Mouse (Mus musculus) heart, embryonic 15.5 days (tissue): ENCODE measurements around the gene Slc25a35. TPM values are rescaled to one million over a fixed set of nuclear protein-coding genes. Genes with fewer than 3 reads are reported as not detected.
"Not testable (repeated sequence)": the region's sequence is repeated elsewhere in the genome, so short reads cannot be mapped to it uniquely, and the experiment has no call there.

Source experiments
- ATAC-seq: fragments of 200-750 bp; cut with Nextera tagmentation; replicated peaks from 2 replicates; pipeline ENCODE4 v1.8.0; 2017; ENCODE audit warnings: low read depth, moderate TSS enrichment; ENCODE audit not compliant: insufficient number of reproducible peaks, insufficient read depth, low FRiP score
- H3K27ac ChIP-seq: fragments of 300-500 bp; sonication (generic); 2 replicates; pipeline ENCODE4 v1.5.1; 2015; ENCODE audit warnings: mild to moderate bottlenecking, inconsistent platforms
- H3K27me3 ChIP-seq: fragments of 300-500 bp; sonication (generic); 2 replicates; pipeline ENCODE4 v1.6.1; 2015; ENCODE audit warnings: inconsistent platforms
- H3K36me3 ChIP-seq: fragments of 300-500 bp; sonication (generic); 2 replicates; pipeline ENCODE4 v1.6.1; 2015; ENCODE audit warnings: mild to moderate bottlenecking, inconsistent platforms
- H3K4me1 ChIP-seq: fragments of 300-500 bp; sonication (generic); replicated peaks from 2 replicates; pipeline ENCODE4 v1.6.1; 2015; ENCODE audit warnings: inconsistent platforms
- H3K4me2 ChIP-seq: fragments of 300-500 bp; sonication (generic); 2 replicates; pipeline ENCODE4 v1.6.1; 2015; ENCODE audit warnings: inconsistent platforms, mild to moderate bottlenecking, moderate library complexity
- H3K4me3 ChIP-seq: fragments of 300-500 bp; sonication (generic); 2 replicates; pipeline ENCODE4 v1.5.1; 2015; ENCODE audit warnings: mild to moderate bottlenecking, inconsistent platforms
- H3K9ac ChIP-seq: fragments of 300-500 bp; sonication (generic); 2 replicates; pipeline ENCODE4 v1.6.1; 2015; ENCODE audit warnings: mild to moderate bottlenecking, inconsistent platforms
- H3K9me3 ChIP-seq: fragments of 300-500 bp; sonication (generic); replicated peaks from 2 replicates; pipeline ENCODE4 v1.6.1; 2016; ENCODE audit warnings: inconsistent platforms
- WGBS: fragments of 180-500 bp; shearing (Covaris S2); methylation state at CpG from one replicate; pipeline ENCODE4 v1.1.7; 2015; ENCODE audit warnings: mixed read lengths; 5-methylcytosine and 5-hydroxymethylcytosine counted together
- polyA plus RNA-seq: library from polyadenylated mRNA; unstranded; fragments of >200 nt; fragmentation: Nextera tagmentation; extraction: Ambion mirVana; gene quantifications from 2 replicates; pipeline ENCODE4 v1.2.1, GENCODE M21; 2015

Gene Slc25a35
- polyA plus RNA-seq, 1 experiment from 2014 or later: 2.0 TPM

GRCm38 (mm10) chr11:69008182-69009121 is 40.5 kb downstream of the Slc25a35 start, which contains the start of gene Pfas:
Gene Pfas, minus strand, starts transcription at chr11:69008460.
- Histone ChIP-seq H3K27me3 (no peaks in the 10 kb centered on the region), H3K4me1 (peaks cover 24% of the 10 kb centered on the region), H3K4me3 (peak within 1 kb of the TSS; percentile 74), H3K4me2 (peak within 1 kb of the TSS; percentile 67), H3K27ac (peak within 1 kb of the TSS; percentile 64), H3K36me3 (0 out of 2 replicates have a peak, but pooled peaks cover 2% of the 10 kb centered on the region), H3K9me3 (no peaks in the 10 kb centered on the region), H3K9ac (peak within 1 kb of the TSS; percentile 65)
- ATAC-seq: peak; percentile 68
- WGBS: 8% methylated on average over 38 of the region's 38 CpGs

GRCm38 (mm10) chr11:69009508-69009907 is 41.6 kb downstream of the Slc25a35 start:
- Histone ChIP-seq H3K4me3 (no peak overlapping the region), H3K4me1 (peaks cover 24% of the 10 kb centered on the region), H3K36me3 (no peaks in the 10 kb centered on the region), H3K9me3 (no peaks in the 10 kb centered on the region), H3K4me2 (no peak overlapping the region), H3K27ac (no peak overlapping the region), H3K27me3 (no peaks in the 10 kb centered on the region), H3K9ac (no peak overlapping the region)
- 96% methylated on average over 1 of the region's 1 CpGs for WGBS
- ATAC-seq: no peak

- no peaks in the 10 kb centered on the region for H3K9me3 ChIP-seq
- no peak for ATAC-seq
- no peak overlapping the region for H3K4me3 ChIP-seq
- H3K4me2 ChIP-seq: peak overlapping the region; percentile 77
- WGBS: 81% methylated on average over 15 of the region's 15 CpGs
- no peaks in the 10 kb centered on the region for H3K36me3 ChIP-seq
- H3K9ac ChIP-seq: no peak overlapping the region
- H3K4me1 ChIP-seq: peaks cover 26% of the 10 kb centered on the region
- peak overlapping the region; percentile 91 for H3K27ac ChIP-seq
- no peaks in the 10 kb centered on the region for H3K27me3 ChIP-seq
Observed at GRCm38 (mm10) chr11:69010400-69011323, 42.7 kb downstream of the Slc25a35 start.

- H3K36me3 ChIP-seq, H3K9me3 ChIP-seq, ATAC-seq, H3K27me3 ChIP-seq, H3K9ac ChIP-seq: not testable (repeated sequence)
- Histone ChIP-seq H3K4me2 (peak overlapping the region; percentile 77), H3K4me1 (peaks cover 27% of the 10 kb centered on the region), H3K27ac (peak overlapping the region; percentile 91), H3K4me3 (peak overlapping the region; percentile 53)
- 76% methylated on average over 2 of the region's 2 CpGs for WGBS
Observed at GRCm38 (mm10) chr11:69011445-69011844, 43.5 kb downstream of the Slc25a35 start.

GRCm38 (mm10) chr11:69012071-69012601 is 44.2 kb downstream of the Slc25a35 start:
- Histone ChIP-seq H3K9me3 (no peaks in the 10 kb centered on the region), H3K27ac (peak overlapping the region; percentile 91), H3K4me1 (peaks cover 32% of the 10 kb centered on the region), H3K27me3 (no peaks in the 10 kb centered on the region), H3K4me2 (peak overlapping the region; percentile 77), H3K36me3 (no peaks in the 10 kb centered on the region), H3K4me3 (peak overlapping the region; percentile 53), H3K9ac (peak overlapping the region; percentile 54)
- under 1% methylated on average over 18 of the region's 18 CpGs for WGBS
- peak; percentile 79 for ATAC-seq

GRCm38 (mm10) chr11:69015644-69016441 is 47.9 kb downstream of the Slc25a35 start, which contains the start of gene Ctc1:
Gene Ctc1, plus strand, starts transcription at chr11:69015911.
- Histone ChIP-seq H3K9ac (peak within 1 kb of the TSS; percentile 65), H3K36me3 (peaks cover 2% of the 10 kb centered on the region; the same call in 1 of the 2 replicates), H3K27ac (peak within 1 kb of the TSS; percentile 94), H3K4me3 (peak within 1 kb of the TSS; percentile 63), H3K27me3 (no peaks in the 10 kb centered on the region), H3K4me1 (peaks cover 22% of the 10 kb centered on the region), H3K4me2 (peak within 1 kb of the TSS; percentile 67), H3K9me3 (no peaks in the 10 kb centered on the region)
- WGBS: 2% methylated on average over 38 of the region's 38 CpGs
- ATAC-seq: peak; percentile 92

GRCm38 (mm10) chr11:69016755-69017154 is 48.8 kb downstream of the Slc25a35 start:
- peak overlapping the region; percentile 67 for H3K4me2 ChIP-seq
- H3K27me3 ChIP-seq: no peaks in the 10 kb centered on the region
- no peaks in the 10 kb centered on the region for H3K9me3 ChIP-seq
- no peak for ATAC-seq
- 63% methylated on average over 3 of the region's 3 CpGs for WGBS
- H3K4me3 ChIP-seq: peak overlapping the region; percentile 63
- H3K36me3 ChIP-seq: peaks cover 6% of the 10 kb centered on the region
- peaks cover 15% of the 10 kb centered on the region for H3K4me1 ChIP-seq
- H3K9ac ChIP-seq: peak overlapping the region; percentile 65
- peak overlapping the region; percentile 94; the same call in 1 of the 2 replicates for H3K27ac ChIP-seq

- no peak overlapping the region for H3K4me2 ChIP-seq
- H3K9ac ChIP-seq: no peak overlapping the region
- peaks cover 9% of the 10 kb centered on the region for H3K4me1 ChIP-seq
- H3K36me3 ChIP-seq: peaks cover 46% of the 10 kb centered on the region
- no peaks in the 10 kb centered on the region for H3K27me3 ChIP-seq
- H3K4me3 ChIP-seq: no peak overlapping the region
- no peak overlapping the region for H3K27ac ChIP-seq
- no peak for ATAC-seq
- no peaks in the 10 kb centered on the region for H3K9me3 ChIP-seq
Observed at GRCm38 (mm10) chr11:69020691-69021090, 52.8 kb downstream of the Slc25a35 start.
